Mouse (Mus musculus): ENCODE data around the gene Fam76b.
A peak's percentile ranks its signal among the peaks of the same experiment; 100 is the strongest.
"Not testable (repeated sequence)": the region's sequence is repeated elsewhere in the genome, so short reads cannot be mapped to it uniquely, and the experiment has no call there.

Fam76b gene

GRCm38 (mm10) chr9:13827406-13828086, at the start of gene Fam76b:
Gene Fam76b, plus strand, starts transcription at chr9:13827716.
- DNase-seq, result peak; percentile 99

GRCm38 (mm10) chr9:13781985-13782384, 45.5 kb upstream of the Fam76b start:
- DNase-seq, result no peak

- not testable (repeated sequence) for DNase-seq
Measured at GRCm38 (mm10) chr9:13790864-13791263, 36.7 kb upstream of the Fam76b start.

GRCm38 (mm10) chr9:13794302-13794701, 33.2 kb upstream of the Fam76b start:
- DNase-seq, result no peak

DNA sequence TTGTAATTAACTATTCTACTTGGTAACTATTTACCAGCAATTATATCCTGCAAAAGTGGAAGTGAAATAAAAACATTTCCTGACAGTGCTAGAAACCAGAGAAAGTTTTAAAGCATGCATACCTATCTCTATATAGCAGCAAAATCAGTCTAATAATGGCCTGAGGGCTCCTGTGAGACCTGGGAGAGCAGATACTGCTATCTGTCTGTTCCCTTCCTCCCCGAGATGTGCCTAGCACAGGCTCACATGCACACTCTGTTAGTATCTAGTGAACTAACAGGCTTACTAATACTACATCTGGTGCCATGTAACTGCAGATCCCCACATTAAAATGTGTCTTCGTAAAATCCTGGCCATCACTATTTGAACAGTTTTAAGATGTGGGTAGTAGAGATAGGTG, 32.8 kb upstream of the Fam76b start:
- no peak for DNase-seq

DNA sequence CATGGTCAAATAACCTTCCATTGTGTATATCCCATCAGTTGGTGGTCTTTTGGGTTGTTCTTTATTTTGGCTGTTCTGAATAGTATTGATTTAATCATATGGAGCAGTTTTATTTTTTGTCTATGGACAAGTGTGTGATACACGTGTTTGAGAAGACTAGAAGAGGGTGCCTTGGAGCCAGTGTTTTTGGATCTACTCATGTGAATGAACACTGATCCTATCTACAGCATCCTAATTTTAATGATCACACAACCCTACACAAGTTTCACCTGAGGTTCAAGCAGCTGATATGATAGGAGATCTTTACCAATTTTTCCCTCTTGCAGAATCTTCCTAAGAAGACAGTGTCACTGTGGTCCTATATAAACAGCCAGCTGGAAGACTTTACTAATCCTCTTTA, 23.0 kb upstream of the Fam76b start:
- DNase-seq, result no peak

DNA sequence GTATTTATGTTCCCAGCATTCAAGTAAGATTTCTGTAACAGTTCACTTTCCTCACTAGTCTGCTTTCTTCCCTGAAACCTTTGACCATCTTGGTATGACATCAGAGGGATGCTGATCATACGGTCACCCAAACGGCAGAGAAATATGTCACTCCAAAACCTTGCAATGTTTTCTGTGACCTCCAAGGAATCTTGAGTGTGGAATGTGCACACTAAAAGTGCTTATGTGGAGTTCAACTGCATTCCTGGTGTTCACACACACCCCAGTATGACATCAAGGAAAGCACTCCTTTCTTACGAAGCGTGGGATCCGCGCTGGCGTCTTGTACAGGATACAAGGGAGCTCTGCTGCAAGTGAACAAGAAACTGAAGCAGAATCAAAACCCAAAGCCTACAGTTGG, 20.7 kb upstream of the Fam76b start:
- DNase-seq, result no peak

- no peak for DNase-seq
Measured at GRCm38 (mm10) chr9:13807657-13808056, 19.9 kb upstream of the Fam76b start.

DNA sequence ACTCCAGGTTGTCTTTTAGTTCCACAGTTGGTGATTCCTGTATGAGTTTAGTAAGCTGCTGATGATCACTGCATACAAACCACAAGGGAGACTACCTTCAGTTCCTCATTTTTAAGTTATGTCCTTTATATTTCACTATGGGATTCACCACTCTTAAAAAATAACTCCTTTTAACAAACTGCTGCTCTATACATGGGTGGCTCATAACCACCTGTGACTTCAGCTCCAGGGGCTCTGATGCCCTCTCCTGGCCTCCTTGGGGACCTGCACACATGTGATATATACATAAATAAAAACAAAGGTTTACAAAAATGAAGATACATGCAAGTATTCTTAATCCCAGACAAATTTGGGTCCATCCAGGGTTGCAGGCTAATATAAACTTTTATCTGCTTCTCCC, 17.6 kb upstream of the Fam76b start:
- DNase-seq, result no peak

DNA sequence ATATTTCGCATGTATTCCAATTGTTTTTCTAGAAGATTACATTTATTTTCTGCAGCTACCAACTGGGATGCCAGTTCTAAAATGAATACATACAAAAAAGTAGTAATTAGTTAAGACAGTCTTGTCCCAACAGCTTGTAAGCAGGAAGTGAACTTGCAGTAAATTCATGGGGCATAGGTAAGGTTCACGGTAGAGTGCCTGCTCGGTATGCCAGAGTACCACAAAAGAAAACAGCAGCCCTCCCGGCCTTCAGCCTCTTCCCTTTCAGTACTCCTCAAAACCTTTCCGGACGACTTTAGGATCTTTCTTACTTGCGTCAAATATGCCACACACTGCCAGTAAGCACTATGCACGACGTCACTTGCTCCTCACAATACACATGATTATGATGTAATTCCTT, 9.1 kb upstream of the Fam76b start:
- no peak for DNase-seq

- no peak for DNase-seq
Measured at GRCm38 (mm10) chr9:13820774-13821173, 6.7 kb upstream of the Fam76b start.

DNA sequence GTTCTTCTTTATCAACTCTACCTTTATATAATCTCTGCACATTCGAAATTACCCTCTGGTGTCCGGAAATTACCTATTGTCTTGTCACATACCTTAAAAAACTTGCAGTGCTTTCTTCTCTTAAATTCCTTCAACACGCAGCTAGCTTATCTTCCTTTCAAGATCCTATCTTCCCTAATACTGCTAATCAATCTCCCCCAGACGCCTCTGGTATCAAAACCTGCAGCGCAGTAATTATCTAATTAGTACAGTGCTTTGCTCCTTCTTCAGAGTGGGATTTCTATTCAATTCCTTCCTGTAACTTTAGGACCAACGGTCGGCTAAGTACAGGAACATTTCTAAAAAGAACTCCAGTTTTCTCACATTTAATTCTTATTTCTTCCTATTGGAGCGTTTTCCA, 1.6 kb upstream of the Fam76b start:
- DNase-seq, result no peak

GRCm38 (mm10) chr9:13826391-13826805, 1.1 kb upstream of the Fam76b start:
- DNase-seq, result peak; percentile 76

GRCm38 (mm10) chr9:13826832-13827405, 597 bp upstream of the Fam76b start, which contains the start of gene Cep57:
Gene Cep57, minus strand, starts transcription at chr9:13827107.
- peak; percentile 95 for DNase-seq

DNA sequence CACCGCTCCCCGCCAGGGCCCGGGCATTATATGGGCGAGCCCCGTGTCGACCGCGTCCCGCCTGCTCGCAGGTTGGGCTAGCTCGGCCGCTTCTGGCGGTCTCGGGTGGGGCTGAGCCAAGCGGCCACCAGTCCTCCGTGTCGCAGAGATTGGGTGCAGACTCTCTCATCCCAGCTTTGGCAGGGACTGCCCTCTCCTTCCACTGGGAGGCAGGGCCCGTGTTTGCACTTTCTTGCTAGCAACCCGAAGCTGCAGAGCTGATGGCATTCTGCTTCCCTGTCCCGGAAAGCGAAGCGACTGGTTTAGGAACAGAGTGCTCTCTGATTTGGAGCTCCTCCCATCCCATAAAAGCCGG, 548 bp downstream of the Fam76b start:
- no peak for DNase-seq

DNA sequence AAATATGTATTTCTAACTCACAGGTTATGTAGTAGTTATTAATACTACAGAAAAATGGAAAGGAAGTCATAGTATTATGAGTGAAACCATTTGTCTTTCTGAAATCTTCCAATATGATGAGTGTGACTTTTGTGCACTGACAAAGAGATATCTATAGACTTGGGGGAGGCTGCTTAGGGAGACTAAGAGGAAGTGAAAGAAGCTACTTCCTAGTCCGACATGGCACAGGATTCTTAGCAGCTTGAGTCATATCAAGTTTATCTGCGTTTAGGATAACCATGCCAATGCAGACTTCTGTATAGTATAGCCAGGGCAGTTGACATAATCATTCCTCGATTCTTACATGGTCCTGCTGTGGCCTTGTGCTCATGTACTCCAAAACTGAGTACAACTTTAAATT, 7.7 kb downstream of the Fam76b start:
- no peak for DNase-seq

DNA sequence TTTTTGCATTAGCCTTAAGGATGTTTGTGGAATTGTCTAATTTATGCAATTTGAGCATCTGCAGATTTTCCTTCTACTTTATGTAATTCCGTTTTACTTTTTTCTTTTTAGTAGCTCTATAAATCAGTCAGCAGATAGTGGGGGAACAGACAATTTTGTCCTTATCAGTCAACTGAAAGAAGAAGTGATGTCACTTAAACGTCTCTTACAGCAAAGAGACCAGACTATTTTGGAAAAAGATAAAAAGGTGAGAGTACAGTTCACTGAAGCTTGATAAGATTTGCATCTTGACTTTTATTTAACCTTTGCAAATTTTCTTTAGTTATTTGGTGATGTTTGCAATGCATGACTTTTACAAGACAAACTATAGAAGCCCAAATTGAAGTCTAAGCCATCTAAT, 9.2 kb downstream of the Fam76b start:
- DNase-seq, result no peak

GRCm38 (mm10) chr9:13847591-13847990, 20.1 kb downstream of the Fam76b start:
- no peak for DNase-seq

- peak; percentile 10 for DNase-seq
Measured at GRCm38 (mm10) chr9:13848481-13849480, 21.3 kb downstream of the Fam76b start.

GRCm38 (mm10) chr9:13853876-13854275, 26.4 kb downstream of the Fam76b start:
- DNase-seq, result no peak

DNA sequence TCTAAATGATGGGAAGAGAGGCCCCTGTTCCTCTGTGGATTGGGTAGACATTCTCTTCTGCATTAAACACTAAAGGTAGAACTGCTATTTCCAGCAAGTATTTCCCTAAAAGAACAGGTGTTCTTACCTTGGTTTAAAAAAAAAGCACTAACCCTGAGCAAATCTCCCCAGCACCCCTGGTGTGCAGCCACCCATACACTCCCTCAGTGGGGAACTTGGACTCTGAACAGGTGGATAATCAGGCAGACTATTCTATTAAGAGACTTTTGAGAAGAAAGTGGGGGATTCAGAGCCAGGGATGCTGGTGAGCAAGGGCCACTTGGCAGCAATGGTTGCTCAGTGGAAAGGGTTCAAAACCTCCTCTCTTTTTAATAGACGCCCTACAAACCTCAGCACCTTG, 28.7 kb downstream of the Fam76b start:
- no peak for DNase-seq

GRCm38 (mm10) chr9:13856777-13857176, 29.3 kb downstream of the Fam76b start:
- DNase-seq, result no peak

DNA sequence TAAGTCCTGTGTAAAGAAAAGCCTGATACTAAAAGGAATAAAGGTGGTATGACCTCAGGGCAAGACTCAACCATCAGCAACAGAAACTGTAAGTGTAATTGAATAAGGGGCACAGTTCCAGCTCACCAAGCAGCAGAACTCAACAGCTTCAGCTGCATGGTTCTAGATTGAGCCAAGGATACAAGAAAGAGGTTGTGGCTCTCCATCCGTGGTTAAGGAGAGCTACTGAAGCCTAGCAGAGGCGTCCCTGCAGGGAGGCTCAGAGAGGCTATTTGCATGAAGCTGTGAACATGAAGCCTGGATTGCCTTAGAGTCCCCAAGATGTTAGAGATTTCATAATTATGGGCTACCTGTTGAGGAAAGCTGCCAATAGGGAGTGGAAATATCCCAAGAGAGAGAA, 40.1 kb downstream of the Fam76b start:
- DNase-seq, result no peak

- DNase-seq, result no peak
Measured at GRCm38 (mm10) chr9:13871631-13872030, 44.1 kb downstream of the Fam76b start.
